Mouse (Mus musculus) embryonic facial prominence, embryonic 14.5 days (tissue): ENCODE data around the gene Zfp968. TPM values are rescaled to one million over a fixed set of nuclear protein-coding genes. Genes with fewer than 3 reads are reported as not detected.
"Not testable (repeated sequence)": the region's sequence is repeated elsewhere in the genome, so short reads cannot be mapped to it uniquely, and the experiment has no call there.

Experiments used
- ATAC-seq: fragments of 200-750 bp; cut with Nextera tagmentation; 2 replicates; pipeline ENCODE4 v1.8.0; 2017; ENCODE audit warnings: low read depth, moderate number of reproducible peaks, moderate TSS enrichment
- DNase-seq: peaks from one replicate; pipeline ENCODE4 v3.0.0-alpha.2; 2015; ENCODE audit warnings: low spot score
- H3K27ac ChIP-seq: fragments of 300-500 bp; sonication (generic); replicated peaks from 2 replicates; pipeline ENCODE4 v1.5.1; 2014; ENCODE audit warnings: low read depth, mild to moderate bottlenecking, low read length, moderate library complexity
- H3K27me3 ChIP-seq: fragments of 300-500 bp; sonication (generic); replicated peaks from 2 replicates; pipeline ENCODE4 v1.6.1; 2014; ENCODE audit warnings: low read length; ENCODE audit not compliant: control insufficient read depth, insufficient read depth
- H3K36me3 ChIP-seq: fragments of 300-500 bp; sonication (generic); 2 replicates; pipeline ENCODE4 v1.6.1; 2014; ENCODE audit warnings: low read length, mixed read lengths; ENCODE audit not compliant: control insufficient read depth, insufficient read depth
- H3K4me1 ChIP-seq: fragments of 300-500 bp; sonication (generic); 2 replicates; pipeline ENCODE4 v1.6.1; 2014; ENCODE audit warnings: antibody characterized with exemption, low read length; ENCODE audit not compliant: control insufficient read depth, insufficient read depth
- H3K4me2 ChIP-seq: fragments of 300-500 bp; sonication (generic); 2 replicates; pipeline ENCODE4 v1.6.1; 2014; ENCODE audit warnings: low read depth, mild to moderate bottlenecking, low read length, moderate library complexity, mixed read lengths
- H3K4me3 ChIP-seq: fragments of 300-500 bp; sonication (generic); 2 replicates; pipeline ENCODE4 v1.5.1; 2014; ENCODE audit warnings: low read depth, mild to moderate bottlenecking, low read length
- H3K9ac ChIP-seq: fragments of 300-500 bp; sonication (generic); 2 replicates; pipeline ENCODE4 v1.6.1; 2014; ENCODE audit warnings: low read depth, mild to moderate bottlenecking, low read length, moderate library complexity, mixed read lengths
- H3K9me3 ChIP-seq: fragments of 300-500 bp; sonication (generic); 2 replicates; pipeline ENCODE4 v1.6.1; 2016; ENCODE audit warnings: low read length; ENCODE audit not compliant: control insufficient read depth
- whole genome bisulfite sequencing: fragments of 180-500 bp; shearing (Covaris S2); extraction: QIAGEN DNeasy Blood & Tissue Kit; methylation state at CpG from one replicate; pipeline ENCODE4 v1.1.7; 2014; 5-methylcytosine and 5-hydroxymethylcytosine counted together
- polyA plus RNA-seq: library from polyadenylated mRNA; unstranded; fragments of >200 nt; fragmentation: Nextera tagmentation; extraction: Ambion mirVana; gene quantifications from 2 replicates; pipeline ENCODE4 v1.2.1, GENCODE M21; 2014

Gene Zfp968
- polyA plus RNA-seq = 5.6 TPM in 2 replicates

- H3K27ac ChIP-seq, H3K27me3 ChIP-seq, ATAC-seq, H3K9ac ChIP-seq, H3K4me3 ChIP-seq, DNase-seq, H3K9me3 ChIP-seq, H3K4me1 ChIP-seq, H3K4me2 ChIP-seq, H3K36me3 ChIP-seq: not testable (repeated sequence)
- WGBS = no CpG with 5 or more reads among the region's 6 CpGs
Observed at GRCm38 (mm10) chr2:175372136-175372535, at the start of gene Zfp968. Gene Zfp968, plus strand, starts transcription at chr2:175372436.

GRCm38 (mm10) chr2:175338097-175338496 lies 34.1 kb upstream of the Zfp968 start, which contains the start of gene Gm4631:
Gene Gm4631, minus strand, starts transcription at chr2:175338197.
- H3K4me1 ChIP-seq, H3K9ac ChIP-seq, H3K9me3 ChIP-seq, H3K36me3 ChIP-seq, H3K4me2 ChIP-seq, DNase-seq, H3K27me3 ChIP-seq, H3K27ac ChIP-seq, H3K4me3 ChIP-seq, ATAC-seq: not testable (repeated sequence)
- no CpG with 5 or more reads among the region's 8 CpGs for WGBS

Other genes with a start within 250 kb of the Zfp968 start
- 5.8 and 6.0 TPM in 2 replicates for gene Gm14399, start 230.4 kb upstream of the Zfp968 start, polyA plus RNA-seq
- 0.50 and 0.88 TPM in 2 replicates for gene Gm14443, start 196.6 kb upstream of the Zfp968 start, polyA plus RNA-seq
- gene Gm14391, start 165.5 kb upstream of the Zfp968 start, polyA plus RNA-seq = 7.8 and 9.5 TPM in 2 replicates
- gene Gm14440, start 97.3 kb upstream of the Zfp968 start, polyA plus RNA-seq = 2.9 TPM in 1 of 2 replicates, not detected in the other
- gene Gm4631, start 34.2 kb upstream of the Zfp968 start, polyA plus RNA-seq = 21.2 and 22.5 TPM in 2 replicates
- 16.5 and 28.4 TPM in 2 replicates for gene Gm4724, start 63.4 kb downstream of the Zfp968 start, polyA plus RNA-seq
- gene Zfp965, start 97.5 kb downstream of the Zfp968 start, polyA plus RNA-seq = 6.8 and 7.6 TPM in 2 replicates